Mouse (Mus musculus) midbrain, postnatal 0 days (tissue): Measurements from ENCODE around the gene Phldb1. TPM values are rescaled to one million over a fixed set of nuclear protein-coding genes. Genes with fewer than 3 reads are reported as not detected.

ENCODE experiments used
- ATAC-seq: fragments of 200-750 bp; cut with Nextera tagmentation; 2 replicates; pipeline ENCODE4 v1.8.0; 2017; ENCODE audit warnings: moderate number of reproducible peaks, mild to moderate bottlenecking, moderate TSS enrichment, moderate library complexity; ENCODE audit not compliant: low FRiP score
- DNase-seq: peaks from one replicate; pipeline ENCODE4 v3.0.0-alpha.2; 2015; ENCODE audit warnings: low spot score
- H3K27ac ChIP-seq: fragments of 300-500 bp; sonication (generic); 2 replicates; pipeline ENCODE4 v1.5.1; 2014; ENCODE audit warnings: low read depth, mild to moderate bottlenecking, low read length, mixed read lengths
- H3K27me3 ChIP-seq: fragments of 300-500 bp; sonication (generic); 2 replicates; pipeline ENCODE4 v1.6.1; 2014; ENCODE audit warnings: low read length, control low read depth, mixed read lengths; ENCODE audit not compliant: insufficient read depth
- H3K36me3 ChIP-seq: fragments of 300-500 bp; sonication (generic); 2 replicates; pipeline ENCODE4 v1.6.1; 2014; ENCODE audit warnings: low read length, control low read depth, mixed read lengths; ENCODE audit not compliant: insufficient read depth
- H3K4me1 ChIP-seq: fragments of 300-500 bp; sonication (generic); 2 replicates; pipeline ENCODE4 v1.6.1; 2014; ENCODE audit warnings: mild to moderate bottlenecking, control low read depth, antibody characterized with exemption, low read length, mixed read lengths; ENCODE audit not compliant: insufficient read depth
- H3K4me2 ChIP-seq: fragments of 300-500 bp; sonication (generic); 2 replicates; pipeline ENCODE4 v1.6.1; 2014; ENCODE audit warnings: low read depth, mild to moderate bottlenecking, low read length, mixed read lengths; ENCODE audit not compliant: poor library complexity, severe bottlenecking
- H3K4me3 ChIP-seq: fragments of 300-500 bp; sonication (generic); 2 replicates; pipeline ENCODE4 v1.5.1; 2014; ENCODE audit warnings: low read depth, mild to moderate bottlenecking, low read length, moderate library complexity
- H3K9ac ChIP-seq: fragments of 300-500 bp; sonication (generic); replicated peaks from 2 replicates; pipeline ENCODE4 v1.6.1; 2014; ENCODE audit warnings: mild to moderate bottlenecking, low read length, moderate library complexity, mixed read lengths; ENCODE audit not compliant: poor library complexity, severe bottlenecking
- H3K9me3 ChIP-seq: fragments of 300-500 bp; sonication (generic); 2 replicates; pipeline ENCODE4 v1.6.1; 2016; ENCODE audit warnings: low read length, control low read depth
- CTCF ChIP-seq: IDR thresholded peaks from 2 replicates; pipeline ENCODE4 v1.5.1; 2016; ENCODE audit warnings: antibody characterized with exemption, mild to moderate bottlenecking
- WGBS: fragments of 180-500 bp; shearing (Covaris S2); extraction: QIAGEN DNeasy Blood & Tissue Kit; methylation state at CpG from one replicate; pipeline ENCODE4 v1.1.7; 2014; 5-methylcytosine and 5-hydroxymethylcytosine counted together
- polyA plus RNA-seq: library from polyadenylated mRNA; unstranded; fragments of >200 nt; fragmentation: Nextera tagmentation; extraction: Ambion mirVana; gene quantifications from 2 replicates; pipeline ENCODE4 v1.2.1, GENCODE M21; 2015
- total RNA-seq: library from RNA; depleted of rRNA; stranded (reverse); fragments of >200 nt; gene quantifications from 2 replicates; pipeline ENCODE4 v1.2.3, GENCODE M21; 2014

The Phldb1 gene
- total and polyA plus RNA-seq, 2 experiments from 2014 or later: 41.0 to 154 TPM

DNA sequence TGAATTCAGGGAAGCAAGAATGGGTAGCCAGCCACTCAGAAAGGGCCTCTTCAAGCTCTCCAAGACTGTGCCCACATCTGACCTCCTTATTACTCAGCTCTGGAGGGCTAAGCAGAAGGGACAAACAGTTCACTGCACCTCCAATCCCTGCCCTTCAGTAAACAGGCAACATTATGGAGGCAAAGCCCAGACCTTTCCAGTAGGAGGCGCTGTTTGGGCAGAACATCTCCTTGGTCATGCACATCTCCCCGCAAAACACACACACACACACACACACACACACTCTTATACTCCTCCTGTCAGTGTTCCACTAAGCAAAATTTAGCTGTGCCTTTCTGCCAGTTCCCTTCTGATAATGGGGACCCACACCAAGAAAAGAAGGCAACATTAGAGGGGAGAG is 25.4 kb downstream of the Phldb1 start:
- H3K36me3 ChIP-seq: peaks cover 62% of the 10 kb centered on the region
- no peaks in the 10 kb centered on the region for H3K9me3 ChIP-seq
- ATAC-seq: no peak
- no peak overlapping the region for H3K27ac ChIP-seq
- H3K4me2 ChIP-seq: no peak overlapping the region
- TF ChIP-seq CTCF: peak; percentile 71
- H3K4me3 ChIP-seq: no peak overlapping the region
- WGBS: 57% methylated on average over 2 of the region's 2 CpGs
- DNase-seq: peak; percentile 58
- H3K9ac ChIP-seq: no peak overlapping the region
- H3K27me3 ChIP-seq: no peaks in the 10 kb centered on the region
- peaks cover 8% of the 10 kb centered on the region; the same call in 1 of the 2 replicates for H3K4me1 ChIP-seq

DNA sequence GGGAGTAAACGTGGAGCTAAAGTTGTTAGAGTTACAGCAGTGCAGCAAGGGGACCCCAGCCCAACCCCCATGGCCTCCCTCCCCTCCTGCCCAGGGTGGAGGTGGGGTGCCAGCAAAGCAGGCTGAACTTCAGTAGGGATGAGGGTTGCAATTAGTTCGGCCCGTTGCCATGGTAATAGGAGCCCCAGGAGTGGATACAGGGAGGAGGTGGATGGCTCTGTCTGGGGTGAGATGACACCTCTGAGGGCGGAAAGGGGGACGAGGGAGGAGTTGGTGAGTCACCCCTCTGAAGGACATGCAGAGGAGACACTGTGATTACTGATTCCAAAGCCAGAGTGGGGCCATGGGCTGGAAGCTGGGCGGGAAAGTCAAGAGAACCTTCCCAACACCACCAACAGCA is 26.1 kb downstream of the Phldb1 start:
- H3K27ac ChIP-seq: no peak overlapping the region
- no peak for DNase-seq
- H3K4me1 ChIP-seq: peaks cover 8% of the 10 kb centered on the region; the same call in 1 of the 2 replicates
- ATAC-seq: no peak
- H3K9ac ChIP-seq: no peak overlapping the region
- 17% methylated on average over 6 of the region's 6 CpGs for WGBS
- no peaks in the 10 kb centered on the region for H3K27me3 ChIP-seq
- no peak for TF ChIP-seq CTCF
- no peak overlapping the region for H3K4me3 ChIP-seq
- no peak overlapping the region for H3K4me2 ChIP-seq
- H3K36me3 ChIP-seq: peaks cover 63% of the 10 kb centered on the region
- no peaks in the 10 kb centered on the region for H3K9me3 ChIP-seq

DNA sequence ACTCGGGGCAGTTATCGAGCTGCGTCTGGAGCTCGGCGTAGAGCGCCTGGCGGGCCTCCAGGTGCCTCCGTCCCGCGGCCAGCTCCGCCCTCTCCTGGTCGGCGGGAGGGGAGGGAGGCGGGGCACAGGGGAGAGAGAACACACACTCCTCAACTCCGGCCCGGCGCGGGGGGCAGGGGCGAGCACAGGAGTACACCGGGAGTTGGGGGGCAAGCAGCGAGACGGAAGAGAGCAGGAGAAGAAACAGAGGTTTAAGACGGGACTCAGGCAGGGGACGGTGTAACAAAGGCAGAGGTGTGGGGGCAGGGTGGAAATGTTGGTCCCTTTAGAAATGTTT is 26.6 kb downstream of the Phldb1 start:
- peak overlapping the region; percentile 6; the same call in 1 of the 2 replicates for H3K4me3 ChIP-seq
- 11% methylated on average over 22 of the region's 24 CpGs for WGBS
- no peak overlapping the region for H3K27ac ChIP-seq
- peak; percentile 17; the same call in 1 of the 2 replicates for TF ChIP-seq CTCF
- peak; percentile 14; the same call in 1 of the 2 replicates for ATAC-seq
- H3K4me2 ChIP-seq: peak overlapping the region; percentile 42
- no peaks in the 10 kb centered on the region for H3K27me3 ChIP-seq
- H3K9me3 ChIP-seq: no peaks in the 10 kb centered on the region
- DNase-seq: peak; percentile 58
- peaks cover 64% of the 10 kb centered on the region for H3K36me3 ChIP-seq
- H3K9ac ChIP-seq: no peak overlapping the region
- H3K4me1 ChIP-seq: peaks cover 8% of the 10 kb centered on the region; the same call in 1 of the 2 replicates

DNA sequence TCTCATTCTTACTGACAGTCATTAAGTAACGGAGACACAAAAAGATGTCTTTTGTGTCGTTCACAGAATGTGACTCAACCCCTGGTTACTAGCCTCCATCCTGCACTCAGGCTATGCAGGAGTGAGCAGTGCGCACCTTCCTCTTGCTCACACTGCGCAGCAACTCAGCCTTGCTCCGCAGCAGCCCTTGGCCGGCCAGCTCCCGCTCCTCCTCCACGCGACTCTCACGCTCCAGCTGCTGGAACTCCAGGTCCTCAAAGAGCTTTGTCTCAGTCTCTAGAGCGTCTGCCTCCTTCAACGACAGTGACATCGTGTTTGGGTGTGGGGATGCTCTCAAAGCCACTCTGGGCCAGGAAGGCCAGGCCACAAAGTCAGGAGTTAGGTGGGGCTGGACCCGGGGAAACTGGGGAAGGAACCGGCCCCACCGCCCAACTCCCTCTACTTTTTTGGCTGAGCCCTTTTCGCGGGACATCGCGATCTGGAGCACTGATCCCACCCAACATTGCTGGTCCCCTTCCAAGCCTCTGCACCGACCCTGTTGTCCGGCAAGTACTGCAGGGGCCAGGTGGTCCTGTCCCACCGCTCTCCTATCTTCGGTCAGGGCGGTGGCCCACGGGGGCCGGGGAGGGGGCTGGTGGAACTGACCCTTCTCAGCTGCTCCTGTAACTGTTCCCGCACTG is 27.1 kb downstream of the Phldb1 start:
- Histone ChIP-seq H3K4me3 (peak overlapping the region; percentile 6; the same call in 1 of the 2 replicates), H3K27me3 (no peaks in the 10 kb centered on the region), H3K9me3 (no peaks in the 10 kb centered on the region), H3K27ac (no peak overlapping the region), H3K4me1 (peaks cover 8% of the 10 kb centered on the region; the same call in 1 of the 2 replicates), H3K4me2 (peak overlapping the region; percentile 42), H3K36me3 (peaks cover 64% of the 10 kb centered on the region), H3K9ac (no peak overlapping the region)
- ATAC-seq: peak; percentile 15; the same call in 1 of the 2 replicates
- TF ChIP-seq CTCF: no peak
- no peak for DNase-seq
- WGBS: 21% methylated on average over 28 of the region's 28 CpGs

DNA sequence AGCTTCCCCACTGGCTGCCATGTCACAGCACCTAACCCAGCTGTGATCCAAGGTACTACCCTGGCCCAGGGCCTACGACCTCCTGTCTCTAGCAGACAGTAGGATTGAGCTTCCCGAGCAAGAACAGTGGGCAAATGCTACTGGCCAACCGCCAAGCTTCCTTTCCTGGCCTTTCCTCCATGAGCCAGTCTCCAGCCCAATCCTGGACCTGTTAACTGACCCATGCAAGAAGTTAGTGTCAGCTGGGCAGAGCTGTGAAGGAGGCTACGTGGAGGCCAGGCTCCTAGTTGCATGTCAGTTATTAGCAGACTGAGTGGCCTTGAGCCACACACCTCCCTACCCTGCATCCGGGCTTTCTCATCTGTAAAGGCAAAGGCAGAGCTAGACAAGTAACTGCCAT is 35.3 kb downstream of the Phldb1 start:
- TF ChIP-seq CTCF: no peak
- H3K36me3 ChIP-seq: peaks cover 67% of the 10 kb centered on the region
- no peaks in the 10 kb centered on the region for H3K4me1 ChIP-seq
- WGBS: 90% methylated on average over 5 of the region's 5 CpGs
- no peak overlapping the region for H3K27ac ChIP-seq
- no peak overlapping the region for H3K4me2 ChIP-seq
- H3K4me3 ChIP-seq: no peak overlapping the region
- H3K9me3 ChIP-seq: no peaks in the 10 kb centered on the region
- no peaks in the 10 kb centered on the region for H3K27me3 ChIP-seq
- ATAC-seq (no peak), DNase-seq (no peak)
- H3K9ac ChIP-seq: no peak overlapping the region

DNA sequence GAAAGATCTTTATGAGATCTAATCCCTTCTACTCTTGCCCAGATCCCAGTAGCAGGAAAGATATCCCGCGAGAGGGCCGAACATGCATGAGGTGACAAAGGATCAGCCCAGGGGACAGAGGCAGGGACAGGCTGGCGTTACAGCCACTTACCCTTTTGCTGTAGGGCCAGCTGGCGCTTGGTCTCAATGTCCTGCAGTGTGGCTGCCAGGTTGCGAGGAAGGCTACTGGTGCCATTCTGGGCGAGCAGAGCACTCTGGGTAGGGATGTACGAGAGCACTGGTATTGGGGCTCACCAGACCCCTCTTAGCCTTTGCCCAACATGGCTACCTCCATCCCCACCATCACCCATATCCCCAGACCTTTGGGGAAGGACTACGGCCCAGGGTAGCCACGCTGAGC is 35.8 kb downstream of the Phldb1 start:
- H3K27ac ChIP-seq: no peak overlapping the region
- H3K9ac ChIP-seq: no peak overlapping the region
- no peak for DNase-seq
- WGBS: 89% methylated on average over 9 of the region's 10 CpGs
- H3K4me2 ChIP-seq: no peak overlapping the region
- H3K36me3 ChIP-seq: peaks cover 71% of the 10 kb centered on the region
- H3K9me3 ChIP-seq: no peaks in the 10 kb centered on the region
- no peak for ATAC-seq
- no peaks in the 10 kb centered on the region for H3K4me1 ChIP-seq
- TF ChIP-seq CTCF: no peak
- H3K4me3 ChIP-seq: no peak overlapping the region
- H3K27me3 ChIP-seq: no peaks in the 10 kb centered on the region
